Mouse (Mus musculus) spleen, adult 2 months (tissue): Measurements from ENCODE around the gene Cpne1.

Experiments
- CTCF ChIP-seq: fragments of 200-500 bp; IDR thresholded peaks from 2 replicates; pipeline ENCODE4 v1.5.1; 2011; ENCODE audit warnings: mild to moderate bottlenecking, inconsistent platforms; ENCODE audit not compliant: insufficient read depth, insufficient read length, insufficient replicate concordance; ENCODE audit errors: extremely low read depth
- POLR2A ChIP-seq: fragments of 200-500 bp; IDR thresholded peaks from 2 replicates; pipeline ENCODE4 v1.6.1; 2011; ENCODE audit warnings: low read depth, low read length, inconsistent platforms

DNA sequence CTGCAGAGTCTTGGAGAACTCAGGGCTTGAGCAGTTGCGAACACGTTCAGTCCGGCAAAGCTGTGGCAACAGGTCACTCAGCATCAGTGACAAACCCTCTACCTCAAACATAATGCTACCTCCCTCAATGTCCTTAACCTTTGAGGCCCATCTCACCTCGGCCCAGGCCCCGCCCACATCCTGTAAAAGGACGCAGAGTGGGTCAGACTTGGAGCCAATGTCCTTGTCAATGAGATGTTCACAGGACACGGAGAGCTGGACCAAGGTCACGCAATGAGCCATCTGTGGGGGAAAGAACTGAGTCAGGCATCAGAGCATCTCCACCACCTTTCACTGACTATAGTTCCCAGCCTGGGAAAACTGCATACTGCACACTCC is 32.6 kb downstream of the Cpne1 start:
- TF ChIP-seq CTCF: no peak
- no peak for TF ChIP-seq POLR2A
